Mouse (Mus musculus) cerebral cortex, adult 2 months (tissue): ENCODE measurements around the gene Ube2b.

Experiments used
- WGBS: fragments of 180-500 bp; shearing (Covaris S2); methylation state at CpG from one replicate; pipeline ENCODE4 v1.1.7; 2018; 5-methylcytosine and 5-hydroxymethylcytosine counted together

The Ube2b gene

DNA sequence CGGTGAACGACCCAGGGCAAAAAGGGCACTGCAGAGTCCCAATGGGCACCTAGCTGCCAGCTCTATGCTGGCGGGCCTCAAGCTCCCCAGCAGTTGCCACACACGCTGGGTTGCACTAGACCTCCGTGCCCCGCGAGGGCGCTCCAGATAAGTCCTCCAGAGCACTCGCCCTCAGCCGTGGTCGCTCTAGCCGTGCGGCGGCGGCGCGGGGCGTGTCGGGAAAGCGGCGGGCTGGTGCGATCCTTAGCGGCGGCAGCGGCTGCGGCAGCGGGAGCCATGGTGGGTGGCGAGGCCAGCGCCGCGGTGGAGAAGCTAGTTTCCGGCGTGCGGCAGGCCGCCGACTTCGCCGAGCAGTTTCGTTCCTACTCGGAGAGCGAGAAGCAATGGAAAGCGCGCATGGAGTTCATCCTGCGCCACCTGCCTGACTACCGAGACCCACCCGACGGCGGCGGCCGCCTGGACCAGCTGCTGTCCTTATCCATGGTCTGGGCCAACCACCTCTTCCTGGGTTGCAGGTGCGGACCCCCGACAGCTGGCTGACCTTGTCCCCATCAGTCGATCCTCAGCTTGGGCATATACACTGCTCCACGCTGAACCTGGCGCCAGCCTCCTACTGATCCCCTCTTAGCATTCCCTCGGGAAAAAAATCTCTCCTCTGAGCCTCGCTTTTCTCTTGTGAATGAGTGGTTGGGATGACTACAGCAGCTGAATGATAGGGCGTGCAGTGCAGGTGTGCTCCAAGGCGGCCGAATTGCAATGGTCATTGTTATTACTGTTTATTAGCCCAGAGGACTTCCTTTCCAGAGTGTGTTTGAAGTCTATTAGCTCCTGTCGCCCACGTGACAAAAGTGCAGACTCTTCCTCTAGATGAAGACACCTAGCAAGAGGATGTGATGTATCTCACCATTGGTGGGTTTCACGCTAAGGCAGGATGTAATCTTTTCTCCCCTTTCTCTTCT, 32.8 kb downstream of the Ube2b start, which contains the start of gene Cdkn2aipnl:
Cdkn2aipnl (plus strand) TSS at position 219 of the 959 bp plus-strand sequence.
- WGBS = 2% methylated on average over 63 of the region's 63 CpGs

DNA sequence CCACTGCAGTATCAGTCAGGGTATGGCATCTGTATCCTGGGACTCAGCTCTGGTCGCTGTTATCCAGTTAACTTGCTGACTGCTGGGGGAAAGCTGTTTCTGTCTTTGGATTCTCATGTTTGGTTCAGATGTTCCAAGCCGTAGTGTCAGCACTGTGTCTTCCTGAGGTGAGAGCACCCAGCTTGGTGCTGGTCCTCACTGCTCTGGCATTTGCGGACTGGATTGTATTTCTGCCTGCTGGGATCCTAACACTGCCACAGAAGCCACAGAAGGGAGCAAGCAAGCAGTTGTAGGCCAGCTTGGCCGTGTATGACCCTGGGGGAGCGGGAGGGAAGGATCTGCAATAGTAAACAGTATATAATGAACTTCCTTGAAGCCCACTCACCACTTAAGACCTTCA, 33.9 kb downstream of the Ube2b start:
- WGBS = 84% methylated on average over 5 of the region's 5 CpGs

DNA sequence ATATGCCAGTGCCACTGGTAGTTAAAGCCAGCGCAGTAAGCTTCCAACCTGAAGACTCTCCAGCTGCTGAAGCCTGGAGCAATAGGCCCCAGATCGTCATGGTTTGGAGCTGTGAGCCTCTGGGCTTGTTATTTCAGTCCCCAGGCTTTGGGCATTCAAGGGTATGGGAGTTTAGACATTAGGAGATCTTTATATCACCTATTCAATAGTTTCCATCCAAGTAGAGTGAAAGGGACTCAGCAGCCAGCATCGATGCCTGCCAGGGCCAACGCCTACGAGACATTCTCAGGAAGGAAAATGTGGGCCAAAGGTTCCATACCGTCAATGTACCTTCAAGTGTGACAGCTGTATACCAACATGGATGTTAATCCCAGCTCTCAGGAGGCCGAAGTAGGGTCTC, 38.3 kb downstream of the Ube2b start:
- 94% methylated on average over 7 of the region's 7 CpGs for WGBS

DNA sequence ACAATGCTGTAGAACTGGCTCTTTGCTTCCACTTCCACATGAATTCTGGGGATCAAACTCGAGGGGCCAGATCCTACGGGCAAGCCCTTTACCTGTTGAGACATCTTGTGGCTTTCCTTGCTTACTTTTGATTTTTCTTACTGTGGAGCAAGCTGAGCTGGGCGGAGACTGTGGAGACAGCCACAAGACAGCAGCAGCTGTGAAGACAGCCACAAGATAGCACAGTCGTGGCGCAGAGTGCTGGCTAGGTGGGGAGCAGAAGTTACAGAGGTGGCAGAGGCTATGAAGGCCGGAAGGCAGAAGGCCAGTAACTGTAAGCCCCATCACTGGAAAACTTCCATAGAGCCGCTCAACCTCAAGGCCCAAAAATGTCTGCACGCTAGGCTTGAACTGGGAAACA, 38.8 kb downstream of the Ube2b start:
- WGBS = 97% methylated on average over 8 of the region's 8 CpGs

- 36% methylated on average over 11 of the region's 11 CpGs for WGBS
Observed at GRCm38 (mm10) chr11:51960967-51961471, 39.5 kb downstream of the Ube2b start.

GRCm38 (mm10) chr11:51960061-51960460, 40.5 kb downstream of the Ube2b start:
- 92% methylated on average over 4 of the region's 4 CpGs for WGBS

GRCm38 (mm10) chr11:51959511-51959910, 41.1 kb downstream of the Ube2b start:
- WGBS = 89% methylated on average over 5 of the region's 5 CpGs

DNA sequence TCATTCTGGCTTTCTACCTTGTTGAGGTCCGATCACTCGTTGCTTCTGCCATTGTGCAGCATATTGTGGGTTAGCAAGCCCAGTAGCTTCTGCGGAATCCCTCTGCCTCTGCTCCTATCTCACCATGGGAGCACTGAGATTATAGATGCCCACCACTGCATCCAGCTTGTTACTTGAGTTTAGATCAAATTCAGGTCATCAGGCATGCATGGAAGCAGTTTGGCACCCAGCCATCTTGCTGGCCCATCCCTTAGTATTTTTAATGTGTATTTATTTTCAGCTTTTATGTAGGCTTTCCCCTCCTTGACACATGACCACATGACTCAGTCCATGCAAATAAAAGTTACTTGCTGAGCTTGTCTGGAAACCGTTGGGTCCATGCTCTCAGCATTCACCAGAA, 42.8 kb downstream of the Ube2b start:
- WGBS = 90% methylated on average over 4 of the region's 4 CpGs

DNA sequence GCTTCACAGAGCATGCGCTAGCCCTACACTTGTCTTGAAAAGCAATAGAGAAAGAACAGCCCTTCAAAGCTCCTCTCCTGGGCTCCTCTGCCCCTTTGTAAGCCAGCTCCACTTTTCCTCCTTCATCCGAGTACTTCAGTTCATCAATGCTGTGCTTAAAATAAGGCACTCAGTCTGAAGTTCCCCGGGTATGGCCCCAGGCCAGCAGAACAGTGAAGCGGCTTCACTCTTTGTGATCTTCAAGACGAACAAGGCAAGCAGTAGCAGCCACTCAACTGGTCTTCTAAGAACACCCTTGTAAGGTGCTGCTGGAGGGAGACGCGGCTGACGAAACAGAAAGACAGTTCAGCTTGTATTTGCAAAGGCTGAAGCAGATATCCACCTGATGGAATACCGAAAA, 44.5 kb downstream of the Ube2b start:
- WGBS = 78% methylated on average over 9 of the region's 9 CpGs

- WGBS = 67% methylated on average over 5 of the region's 5 CpGs
Observed at GRCm38 (mm10) chr11:51951861-51952420, 48.6 kb downstream of the Ube2b start.

GRCm38 (mm10) chr11:51949919-51950318, 50.6 kb downstream of the Ube2b start:
- WGBS = 88% methylated on average over 9 of the region's 9 CpGs

DNA sequence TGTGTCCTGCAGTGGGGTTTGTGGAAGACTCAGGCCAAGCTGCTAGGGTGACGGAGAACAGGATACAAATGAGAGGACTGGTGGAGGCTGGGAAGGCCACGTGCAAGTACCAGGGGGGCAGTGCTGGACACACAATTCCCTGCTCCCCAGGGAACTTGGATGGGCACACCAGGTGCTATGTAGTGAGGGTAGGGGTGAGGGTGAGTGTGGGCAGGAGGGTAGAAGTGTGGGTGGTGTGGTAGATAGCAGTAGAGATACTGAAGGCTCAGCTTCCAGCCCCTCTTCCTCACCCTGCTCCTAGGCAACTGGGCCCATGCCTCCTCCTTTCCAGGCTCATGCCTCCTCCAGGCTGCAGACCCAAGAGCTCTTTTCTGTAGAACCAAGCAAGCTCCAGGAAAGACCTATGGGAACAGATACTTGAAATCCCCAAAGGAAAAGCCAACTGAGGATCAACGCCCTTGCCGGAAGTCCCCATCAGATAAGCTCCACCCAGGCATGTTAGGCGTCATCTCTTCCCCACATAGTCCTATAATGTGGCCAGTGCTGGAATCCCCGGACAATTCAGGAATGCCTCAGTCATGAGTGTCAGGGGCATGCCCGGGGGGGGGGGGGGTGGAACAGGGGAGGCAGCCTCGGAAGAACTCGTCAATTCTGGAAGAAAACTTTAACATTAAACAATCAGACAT, 51.3 kb downstream of the Ube2b start:
- WGBS = 77% methylated on average over 9 of the region's 9 CpGs

- WGBS = 44% methylated on average over 6 of the region's 6 CpGs
Observed at GRCm38 (mm10) chr11:51946144-51946543, 54.4 kb downstream of the Ube2b start.

GRCm38 (mm10) chr11:51945548-51945947, 55.0 kb downstream of the Ube2b start:
- WGBS = 24% methylated on average over 8 of the region's 8 CpGs

DNA sequence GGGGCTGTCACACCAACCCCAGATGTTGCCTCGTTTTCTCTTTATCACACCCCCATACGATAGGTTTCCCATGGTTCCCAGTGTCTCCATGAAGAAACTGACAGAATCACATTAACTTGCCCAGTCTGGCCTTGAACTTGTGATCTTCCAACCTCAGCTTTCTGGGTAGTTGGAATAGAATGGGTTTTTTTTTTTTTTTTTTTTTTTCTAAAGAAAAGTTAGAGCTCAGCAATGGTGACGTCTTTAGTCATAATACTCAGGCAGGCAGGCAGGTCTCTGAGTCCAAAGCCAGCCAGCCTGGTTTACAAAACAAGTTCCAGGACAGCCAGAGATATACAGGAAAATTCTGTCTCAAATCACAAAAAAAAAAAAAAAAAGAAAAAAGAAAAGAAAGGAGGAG, 56.3 kb downstream of the Ube2b start:
- 85% methylated on average over 3 of the region's 3 CpGs for WGBS

GRCm38 (mm10) chr11:51943500-51943841, 57.1 kb downstream of the Ube2b start:
- WGBS = 70% methylated on average over 6 of the region's 6 CpGs

GRCm38 (mm10) chr11:51942602-51943499, 57.7 kb downstream of the Ube2b start:
- WGBS = 62% methylated on average over 15 of the region's 15 CpGs

- WGBS = 53% methylated on average over 13 of the region's 13 CpGs
Observed at GRCm38 (mm10) chr11:51940511-51940955, 60.0 kb downstream of the Ube2b start.

DNA sequence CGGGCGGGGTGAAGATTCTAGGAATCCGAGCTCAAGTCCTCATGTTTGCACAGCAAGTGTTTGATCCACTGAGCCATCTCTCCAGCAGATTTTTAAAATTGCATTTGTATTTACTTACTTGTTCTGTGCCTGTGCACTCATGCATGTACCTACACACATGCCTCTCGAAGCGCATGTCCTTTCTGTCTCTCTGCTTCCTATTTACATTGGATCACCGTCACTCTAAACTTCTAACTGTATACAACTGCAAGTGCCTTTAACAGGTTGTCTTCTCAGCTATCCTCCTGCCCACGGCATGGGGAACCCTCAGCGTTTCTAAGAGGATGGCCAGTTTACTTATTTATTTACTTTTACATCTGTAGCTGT, 61.0 kb downstream of the Ube2b start:
- WGBS = 89% methylated on average over 8 of the region's 8 CpGs

DNA sequence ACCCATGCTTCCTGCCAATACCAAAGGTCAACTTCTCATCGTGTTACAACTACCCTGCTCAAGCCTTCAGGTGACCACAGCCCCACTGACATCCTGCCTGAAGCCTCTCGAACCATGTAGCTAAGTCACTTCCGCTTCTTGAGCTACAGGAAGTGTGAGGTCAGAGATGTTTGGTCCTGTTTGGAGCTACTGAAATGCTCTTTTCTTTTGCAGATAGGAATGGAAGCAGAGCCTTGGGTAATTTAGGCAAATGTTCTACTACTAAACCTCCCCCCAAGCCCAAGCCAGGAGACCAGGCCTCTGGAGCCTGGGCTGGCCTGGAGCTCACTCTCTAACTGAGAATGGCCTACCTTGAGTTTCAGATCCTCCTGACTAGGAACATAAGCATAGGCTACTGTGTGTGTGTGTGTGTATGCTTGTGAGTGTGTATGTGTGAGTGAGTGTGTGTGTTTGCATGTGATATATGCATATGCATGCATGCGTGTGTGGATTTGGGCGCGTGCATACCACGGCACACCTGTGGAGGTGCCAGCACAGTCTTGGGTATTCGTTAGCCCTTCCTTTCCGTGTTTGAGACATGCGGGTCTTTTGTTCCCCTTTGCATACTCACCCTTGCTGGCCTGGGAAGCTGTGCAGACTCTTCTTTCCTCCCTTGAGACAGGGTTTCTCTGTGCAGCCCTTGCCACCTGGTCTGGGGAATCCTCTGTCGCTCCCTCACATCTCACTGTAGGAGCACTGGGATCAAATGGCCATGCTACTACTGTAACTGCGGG, 61.6 kb downstream of the Ube2b start:
- 83% methylated on average over 12 of the region's 12 CpGs for WGBS

GRCm38 (mm10) chr11:51937361-51937781, 63.2 kb downstream of the Ube2b start:
- 71% methylated on average over 6 of the region's 6 CpGs for WGBS
